Mouse (Mus musculus) lung, adult 2 months (tissue): ENCODE results near the gene Ccdc85b. TPM values are rescaled to one million over a fixed set of nuclear protein-coding genes. Genes with fewer than 3 reads are reported as not detected.

Experiments
- DNase-seq: peaks from one replicate; pipeline ENCODE4 v3.0.0; 2022
- H3K4me1 ChIP-seq: fragments of 200-500 bp; 2 replicates; pipeline ENCODE4 v1.6.1; 2011; ENCODE audit warnings: low read length; ENCODE audit not compliant: control insufficient read depth, insufficient read depth
- H3K4me3 ChIP-seq: fragments of 200-500 bp; replicated peaks from 2 replicates; pipeline ENCODE3; 2011; ENCODE audit warnings: low read depth, mild to moderate bottlenecking, control low read depth, low read length; ENCODE audit errors: extremely low read depth
- CTCF ChIP-seq: fragments of 200-500 bp; IDR thresholded peaks from 2 replicates; pipeline ENCODE4 v1.5.1; 2011; ENCODE audit warnings: mild to moderate bottlenecking, low read length, control low read depth; ENCODE audit not compliant: insufficient read depth
- POLR2A ChIP-seq: fragments of 200-500 bp; IDR thresholded peaks from 2 replicates; pipeline ENCODE4 v1.6.1; 2011; ENCODE audit warnings: low read depth, mild to moderate bottlenecking, control low read depth, low read length, borderline replicate concordance; ENCODE audit errors: extremely low read depth
- WGBS: fragments of 180-500 bp; shearing (Covaris S2); methylation state at CpG from one replicate; pipeline ENCODE4 v1.1.7; 2018; 5-methylcytosine and 5-hydroxymethylcytosine counted together
- polyA plus RNA-seq: library from polyadenylated mRNA; depleted of rRNA; stranded (reverse); fragments of >200 nt; gene quantifications from 2 replicates; pipeline ENCODE4 v1.2.3, GENCODE M21; 2012

Gene Ccdc85b
- polyA plus RNA-seq, 1 experiment, result 15.8 TPM

- Histone ChIP-seq H3K4me3 (peak overlapping the region; percentile 98), H3K4me1 (peaks cover 17% of the 10 kb centered on the region)
- no peak for DNase-seq
- no peak for TF ChIP-seq CTCF
- TF ChIP-seq POLR2A, result no peak
- WGBS, result 80% methylated on average over 18 of the region's 18 CpGs
These were observed 31.7 kb downstream of the Ccdc85b start for GRCm38 (mm10) chr19:5425906-5426565.

GRCm38 (mm10) chr19:5424782-5425741, 32.6 kb downstream of the Ccdc85b start, which contains the start of the genes Drap1 and AI837181:
Gene Drap1, minus strand, starts transcription at chr19:5424979.
Gene AI837181, plus strand, starts transcription at chr19:5425144.
- H3K4me3 ChIP-seq, result peak within 1 kb of the TSS; percentile 98
- peaks cover 17% of the 10 kb centered on the region for H3K4me1 ChIP-seq
- TF ChIP-seq POLR2A, result peak; percentile 58; the same call in 1 of the 2 replicates
- TF ChIP-seq CTCF, result no peak
- DNase-seq, result peak; percentile 89
- under 1% methylated on average over 66 of the region's 87 CpGs for WGBS

DNA sequence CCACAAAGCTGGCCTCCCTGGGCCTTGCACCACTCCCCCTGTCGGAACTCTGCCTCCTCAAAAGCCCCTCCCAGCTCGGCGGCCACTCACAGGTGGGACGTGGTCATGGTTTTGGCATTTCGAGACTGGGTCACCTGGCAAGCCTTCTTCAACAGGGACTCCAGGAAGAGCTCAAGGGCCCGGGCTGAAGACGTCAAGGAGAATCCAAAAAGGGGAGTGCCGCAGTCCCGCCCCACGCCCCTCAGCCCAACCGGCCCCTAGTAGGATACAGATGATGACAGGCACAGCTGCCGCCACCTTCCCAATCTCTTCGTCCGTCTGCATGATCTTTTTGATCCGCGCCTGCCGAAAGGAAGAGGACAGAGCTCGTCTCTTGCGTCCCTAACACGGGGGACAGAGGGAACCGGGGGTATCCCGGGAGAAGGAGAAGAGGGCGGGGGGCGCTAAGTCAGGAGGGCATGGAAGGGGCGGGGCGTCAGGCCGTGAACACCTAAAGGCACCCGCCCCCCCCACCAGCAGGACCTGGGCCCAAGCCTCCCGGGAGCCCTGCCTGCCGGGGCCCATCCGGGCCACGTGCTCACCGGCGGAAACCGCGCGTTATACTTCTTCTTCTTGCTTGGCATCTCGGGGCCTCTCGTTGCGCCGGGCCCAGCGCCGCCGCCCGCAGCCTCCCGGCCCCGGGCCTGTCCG, 33.5 kb downstream of the Ccdc85b start:
- Histone ChIP-seq H3K4me3 (peak overlapping the region; percentile 98), H3K4me1 (peaks cover 17% of the 10 kb centered on the region)
- WGBS, result under 1% methylated on average over 47 of the region's 48 CpGs
- TF ChIP-seq CTCF (no peak), POLR2A (peak; percentile 36; the same call in 1 of the 2 replicates)
- DNase-seq, result peak; percentile 80

- WGBS, result 44% methylated on average over 12 of the region's 12 CpGs
- Histone ChIP-seq H3K4me1 (peaks cover 17% of the 10 kb centered on the region), H3K4me3 (peak overlapping the region; percentile 98)
- TF ChIP-seq CTCF, result no peak
- TF ChIP-seq POLR2A, result peak; percentile 16; the same call in 1 of the 2 replicates
- DNase-seq, result no peak
These were observed 34.1 kb downstream of the Ccdc85b start for GRCm38 (mm10) chr19:5423561-5423960.

- TF ChIP-seq CTCF, result no peak
- no peak for TF ChIP-seq POLR2A
- Histone ChIP-seq H3K4me3 (no peak overlapping the region), H3K4me1 (peaks cover 17% of the 10 kb centered on the region)
- 75% methylated on average over 9 of the region's 9 CpGs for WGBS
- no peak for DNase-seq
These were observed 34.7 kb downstream of the Ccdc85b start for GRCm38 (mm10) chr19:5422895-5423443.

DNA sequence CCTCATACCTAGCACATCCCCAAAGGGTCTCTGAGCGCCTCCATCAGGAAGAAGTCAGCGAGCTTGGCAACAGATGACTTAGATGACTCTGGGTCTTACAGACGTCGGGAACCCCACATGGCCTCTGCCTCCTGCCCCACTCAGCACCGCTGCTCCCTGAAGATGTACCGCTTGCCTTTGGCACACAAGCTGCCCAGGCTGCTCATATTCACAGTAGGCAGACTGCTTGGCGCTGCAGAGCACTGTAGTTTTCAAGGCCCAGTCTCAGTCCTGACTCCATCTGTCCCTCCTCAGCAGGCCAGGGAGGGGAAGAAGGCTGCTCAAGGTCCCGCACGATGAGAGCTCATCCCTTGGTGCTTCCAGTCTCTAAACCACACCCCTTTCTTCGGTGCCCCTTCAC, 35.4 kb downstream of the Ccdc85b start:
- Histone ChIP-seq H3K4me3 (no peak overlapping the region), H3K4me1 (peaks cover 17% of the 10 kb centered on the region)
- WGBS, result 82% methylated on average over 10 of the region's 10 CpGs
- TF ChIP-seq CTCF (no peak), POLR2A (no peak)
- DNase-seq, result no peak

- peaks cover 17% of the 10 kb centered on the region for H3K4me1 ChIP-seq
- no peak for TF ChIP-seq CTCF
- DNase-seq, result no peak
- no peak overlapping the region for H3K4me3 ChIP-seq
- WGBS, result 90% methylated on average over 5 of the region's 5 CpGs
These were observed 35.9 kb downstream of the Ccdc85b start for GRCm38 (mm10) chr19:5421784-5422183.

DNA sequence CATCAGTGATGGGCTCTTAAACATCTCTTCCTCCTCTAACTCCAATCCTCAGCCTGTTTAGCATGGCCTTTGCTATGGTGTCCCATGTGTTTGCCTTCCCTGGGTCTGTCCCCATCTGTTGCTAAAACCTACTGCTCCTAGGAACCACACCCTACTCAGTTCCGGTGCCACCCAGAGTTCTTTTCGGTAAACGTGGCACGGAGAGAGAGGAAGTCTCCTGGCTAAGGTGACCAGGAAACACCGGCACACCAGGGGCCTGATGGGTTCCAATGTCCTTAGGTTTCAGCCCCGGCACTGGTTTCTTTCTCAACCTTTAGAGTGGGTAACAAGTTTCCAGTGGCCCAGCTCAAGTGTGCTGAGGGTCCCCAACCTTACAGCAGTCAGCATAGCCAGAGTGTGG, 37.1 kb downstream of the Ccdc85b start:
- Histone ChIP-seq H3K4me1 (peaks cover 8% of the 10 kb centered on the region), H3K4me3 (no peak overlapping the region)
- no peak for DNase-seq
- 75% methylated on average over 6 of the region's 6 CpGs for WGBS
- TF ChIP-seq POLR2A (no peak), CTCF (no peak)

DNA sequence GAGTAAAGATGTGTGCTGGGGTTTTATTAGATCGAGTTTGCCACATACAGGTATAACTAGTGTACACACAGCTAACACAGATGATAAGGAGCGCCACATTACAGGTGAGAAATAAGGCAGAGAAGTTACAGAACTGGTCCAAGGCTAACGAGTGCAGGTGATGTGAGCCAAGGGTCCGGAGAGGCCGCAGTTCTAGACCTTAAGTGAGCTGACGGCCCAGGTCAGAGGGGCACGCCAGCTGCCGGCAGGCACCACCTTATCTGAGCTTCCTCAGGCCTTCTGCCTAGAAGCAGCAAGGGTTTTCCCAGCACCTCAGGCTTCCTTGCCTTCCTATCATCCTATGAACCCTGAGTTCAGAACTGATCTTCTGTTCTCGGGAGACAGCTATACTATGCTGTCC, 38.1 kb downstream of the Ccdc85b start:
- 93% methylated on average over 9 of the region's 9 CpGs for WGBS
- no peak for DNase-seq
- H3K4me1 ChIP-seq, result peaks cover 8% of the 10 kb centered on the region
- H3K4me3 ChIP-seq, result no peak overlapping the region
- TF ChIP-seq CTCF, result no peak
- no peak for TF ChIP-seq POLR2A

DNA sequence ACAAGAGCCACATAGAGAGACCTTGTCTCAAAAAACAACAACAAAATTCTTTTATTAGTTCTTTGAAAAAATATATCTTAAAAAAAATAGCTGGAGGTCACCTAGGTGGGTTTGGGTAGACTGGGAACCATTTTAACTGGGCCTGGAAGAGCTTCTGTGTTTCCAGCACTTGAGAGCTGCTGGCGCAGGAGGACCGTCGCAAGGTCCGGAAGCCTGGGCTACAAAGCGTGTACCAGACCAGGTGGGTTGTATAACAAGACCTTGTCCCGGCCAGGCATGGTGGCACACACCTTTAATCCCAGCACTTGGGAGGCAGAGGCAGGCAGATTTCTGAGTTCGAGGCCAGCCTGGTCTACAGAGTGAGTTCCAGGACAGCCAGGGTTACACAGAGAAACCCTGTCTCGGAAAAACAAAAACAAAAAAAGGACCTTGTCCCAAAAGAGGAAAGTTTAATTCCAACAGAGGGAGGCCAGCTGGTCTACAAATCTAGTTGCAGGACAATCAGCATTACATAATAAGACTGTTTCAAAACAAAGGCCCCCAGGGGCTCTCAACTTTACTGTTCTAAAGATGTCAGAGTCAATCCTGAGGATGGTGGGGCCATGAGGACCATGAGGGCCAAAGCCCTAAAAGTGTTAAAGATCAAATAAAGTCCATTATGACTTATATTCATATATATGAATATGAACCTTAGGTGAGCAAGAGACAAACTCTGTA, 38.8 kb downstream of the Ccdc85b start:
- Histone ChIP-seq H3K4me3 (no peak overlapping the region), H3K4me1 (peaks cover 8% of the 10 kb centered on the region)
- no peak for TF ChIP-seq POLR2A
- no peak for TF ChIP-seq CTCF
- WGBS, result 92% methylated on average over 8 of the region's 8 CpGs
- no peak for DNase-seq
